Mouse (Mus musculus): ENCODE data around the gene Zfp62. TPM values are rescaled to one million over a fixed set of nuclear protein-coding genes. Genes with fewer than 3 reads are reported as not detected.

Gene Zfp62
- polyA plus RNA-seq, 1 experiment from 2014 or later, result 33.9 TPM

DNA sequence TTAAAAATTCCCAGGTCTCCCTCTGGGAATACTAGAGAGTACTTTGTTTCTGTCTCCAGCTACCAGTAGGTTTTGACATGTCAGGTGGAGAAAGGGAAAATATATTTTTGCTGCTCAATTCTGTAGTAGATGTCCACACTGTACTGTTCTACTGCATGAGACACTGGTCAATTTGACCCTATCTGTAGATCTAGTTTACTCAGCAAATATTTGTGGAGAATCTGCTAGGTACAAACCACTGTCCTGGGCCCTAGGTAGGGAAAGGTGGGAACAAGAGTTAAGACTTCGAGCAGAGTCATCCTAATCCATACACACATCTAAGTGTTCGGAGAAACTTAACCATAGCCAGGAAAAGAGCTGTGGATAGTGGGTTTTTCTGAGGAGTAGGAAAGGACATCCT, 16.2 kb downstream of the Zfp62 start:
- Histone ChIP-seq H3K36me3 (ENCODE audit: control insufficient read depth, insufficient read depth, low read length) (peaks cover 21% of the 10 kb centered on the region), H3K27ac (ENCODE audit: low read depth, low read length) (no peak overlapping the region), H3K9me3 (replicated peaks; ENCODE audit: control insufficient read depth, low read length) (no peaks in the 10 kb centered on the region), H3K4me3 (ENCODE audit: low read depth, low read length) (no peak overlapping the region), H3K9ac (ENCODE audit: low read depth, low read length) (no peak overlapping the region), H3K27me3 (ENCODE audit: control insufficient read depth, insufficient read depth, low read length) (no peaks in the 10 kb centered on the region), H3K4me1 (ENCODE audit: control insufficient read depth, insufficient read depth, low read length) (no peaks in the 10 kb centered on the region), H3K4me2 (no peak overlapping the region)
- ATAC-seq (replicated peaks; ENCODE audit: insufficient number of reproducible peaks, low FRiP score, low TSS enrichment), result no peak
- WGBS (ENCODE audit: insufficient replicate concordance), result 93% methylated on average over 2 of the region's 2 CpGs

- no peak overlapping the region for H3K4me2 ChIP-seq
These were observed 21.4 kb downstream of the Zfp62 start for GRCm38 (mm10) chr11:49224455-49224854.

GRCm38 (mm10) chr11:49232781-49233180, 29.7 kb downstream of the Zfp62 start:
- no peaks in the 10 kb centered on the region for H3K4me1 ChIP-seq (ENCODE audit: control insufficient read depth, insufficient read depth, low read length)
- no peaks in the 10 kb centered on the region for H3K36me3 ChIP-seq (ENCODE audit: control insufficient read depth, insufficient read depth, low read length)
- no peaks in the 10 kb centered on the region for H3K9me3 ChIP-seq (replicated peaks; ENCODE audit: control insufficient read depth, low read length)
- H3K27me3 ChIP-seq (ENCODE audit: control insufficient read depth, insufficient read depth, low read length), result no peaks in the 10 kb centered on the region
- ATAC-seq (replicated peaks; ENCODE audit: insufficient number of reproducible peaks, low FRiP score, low TSS enrichment), result no peak
- WGBS (ENCODE audit: insufficient replicate concordance), result 71% methylated on average over 3 of the region's 3 CpGs
- no peak overlapping the region for H3K4me2 ChIP-seq
- no peak overlapping the region for H3K4me3 ChIP-seq (ENCODE audit: low read depth, low read length)
- H3K27ac ChIP-seq (ENCODE audit: low read depth, low read length), result no peak overlapping the region
- no peak overlapping the region for H3K9ac ChIP-seq (ENCODE audit: low read depth, low read length)

More at GRCm38 (mm10) chr11:49224455-49224854, 21.4 kb downstream of the Zfp62 start:
- H3K4me3 ChIP-seq (ENCODE audit: low read depth, low read length), result no peak overlapping the region
- no peaks in the 10 kb centered on the region for H3K4me1 ChIP-seq (ENCODE audit: control insufficient read depth, insufficient read depth, low read length)
- no peaks in the 10 kb centered on the region for H3K36me3 ChIP-seq (ENCODE audit: control insufficient read depth, insufficient read depth, low read length)
- no peaks in the 10 kb centered on the region for H3K27me3 ChIP-seq (ENCODE audit: control insufficient read depth, insufficient read depth, low read length)
- WGBS (ENCODE audit: insufficient replicate concordance), result 70% methylated on average over 1 of the region's 1 CpGs
- H3K9me3 ChIP-seq (replicated peaks; ENCODE audit: control insufficient read depth, low read length), result no peaks in the 10 kb centered on the region
- no peak overlapping the region for H3K9ac ChIP-seq (ENCODE audit: low read depth, low read length)
- no peak overlapping the region for H3K27ac ChIP-seq (ENCODE audit: low read depth, low read length)
- ATAC-seq (replicated peaks; ENCODE audit: insufficient number of reproducible peaks, low FRiP score, low TSS enrichment), result no peak

DNA sequence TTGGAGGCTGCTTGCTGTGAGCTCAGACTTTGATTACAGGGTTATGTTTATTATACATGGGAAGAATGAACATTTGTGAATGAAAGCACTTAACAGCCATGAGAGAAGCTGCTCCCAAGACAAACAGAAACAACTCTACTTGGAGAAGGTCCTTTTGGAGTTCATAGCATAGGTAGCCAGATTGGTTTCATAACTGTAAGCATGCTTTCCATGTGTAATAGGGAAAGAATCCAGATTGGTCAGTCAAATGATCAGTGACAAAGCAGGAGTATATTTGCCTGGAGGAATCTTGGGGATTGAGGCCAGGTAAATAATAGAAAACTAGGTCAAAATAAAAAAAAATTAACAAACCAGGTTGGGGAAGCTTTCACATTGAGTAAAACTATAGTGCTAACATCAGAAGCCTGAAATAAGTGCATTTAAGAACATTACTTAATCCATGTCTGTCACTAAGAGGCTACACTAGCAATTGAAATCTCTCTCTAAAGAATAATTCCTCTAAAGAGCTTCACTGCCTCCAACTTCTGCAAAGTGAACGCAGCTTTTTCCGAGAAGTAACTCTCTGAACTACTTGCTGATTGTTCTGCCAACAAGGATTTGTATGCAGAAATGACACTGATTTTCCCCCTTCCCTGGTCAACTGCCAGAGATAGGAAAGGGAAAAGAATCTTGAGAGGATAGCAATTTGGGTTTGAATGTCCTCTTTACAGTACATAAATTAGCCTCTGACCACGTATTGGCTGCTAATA, 32.5 kb downstream of the Zfp62 start:
- Histone ChIP-seq H3K4me2 (no peak overlapping the region), H3K27ac (ENCODE audit: low read depth, low read length) (no peak overlapping the region), H3K36me3 (ENCODE audit: control insufficient read depth, insufficient read depth, low read length) (no peaks in the 10 kb centered on the region), H3K4me3 (ENCODE audit: low read depth, low read length) (no peak overlapping the region), H3K4me1 (ENCODE audit: control insufficient read depth, insufficient read depth, low read length) (no peaks in the 10 kb centered on the region), H3K9ac (ENCODE audit: low read depth, low read length) (no peak overlapping the region), H3K9me3 (replicated peaks; ENCODE audit: control insufficient read depth, low read length) (no peaks in the 10 kb centered on the region), H3K27me3 (ENCODE audit: control insufficient read depth, insufficient read depth, low read length) (no peaks in the 10 kb centered on the region)
- ATAC-seq (replicated peaks; ENCODE audit: insufficient number of reproducible peaks, low FRiP score, low TSS enrichment), result no peak
- WGBS (ENCODE audit: insufficient replicate concordance), result 65% methylated on average over 3 of the region's 3 CpGs

DNA sequence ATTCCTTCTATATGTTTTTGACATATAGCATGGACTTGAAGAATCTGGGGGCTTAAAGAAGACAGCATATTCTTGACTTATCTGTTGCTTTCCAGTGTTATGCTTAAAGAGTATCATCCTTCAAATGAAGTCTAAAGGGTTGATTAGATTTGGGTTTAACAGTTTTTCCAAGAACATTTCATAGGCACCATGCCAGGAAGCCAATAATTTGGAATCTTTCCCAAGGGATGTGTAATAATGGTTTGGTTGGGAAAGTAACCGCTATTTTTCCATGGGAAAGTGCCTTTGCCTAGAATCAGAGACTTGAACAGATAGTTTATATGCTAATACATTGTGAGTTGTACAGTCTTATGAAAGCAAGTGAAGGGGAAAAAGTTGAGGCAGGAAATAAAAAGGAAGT, 33.8 kb downstream of the Zfp62 start:
- H3K9me3 ChIP-seq (replicated peaks; ENCODE audit: control insufficient read depth, low read length), result no peaks in the 10 kb centered on the region
- WGBS (ENCODE audit: insufficient replicate concordance), result 78% methylated on average over 1 of the region's 1 CpGs
- no peak for ATAC-seq (replicated peaks; ENCODE audit: insufficient number of reproducible peaks, low FRiP score, low TSS enrichment)
- H3K27ac ChIP-seq (ENCODE audit: low read depth, low read length), result no peak overlapping the region
- H3K36me3 ChIP-seq (ENCODE audit: control insufficient read depth, insufficient read depth, low read length), result no peaks in the 10 kb centered on the region
- no peak overlapping the region for H3K9ac ChIP-seq (ENCODE audit: low read depth, low read length)
- H3K4me2 ChIP-seq, result no peak overlapping the region
- H3K27me3 ChIP-seq (ENCODE audit: control insufficient read depth, insufficient read depth, low read length), result no peaks in the 10 kb centered on the region
- H3K4me1 ChIP-seq (ENCODE audit: control insufficient read depth, insufficient read depth, low read length), result no peaks in the 10 kb centered on the region
- H3K4me3 ChIP-seq (ENCODE audit: low read depth, low read length), result no peak overlapping the region

DNA sequence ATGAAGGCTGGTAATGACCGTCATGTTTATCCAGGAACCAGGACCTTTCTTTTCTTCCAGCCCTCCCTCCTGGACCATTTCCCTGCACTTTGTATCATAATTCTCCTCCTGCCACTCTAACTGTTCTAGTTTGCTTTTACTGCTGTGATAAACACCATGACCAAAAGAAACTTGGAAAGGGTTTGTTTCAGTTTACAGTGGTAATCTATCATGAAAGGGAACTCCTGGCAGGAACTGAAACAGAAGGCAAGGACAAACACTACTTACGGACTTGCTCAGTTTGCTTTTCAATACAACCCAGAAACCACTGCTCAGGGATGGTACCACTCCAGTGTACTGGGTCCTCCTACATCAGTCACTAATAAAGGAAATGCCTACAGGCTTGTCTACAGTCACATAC, 34.4 kb downstream of the Zfp62 start:
- ATAC-seq (replicated peaks; ENCODE audit: insufficient number of reproducible peaks, low FRiP score, low TSS enrichment), result no peak
- H3K4me2 ChIP-seq, result no peak overlapping the region
- no peaks in the 10 kb centered on the region for H3K27me3 ChIP-seq (ENCODE audit: control insufficient read depth, insufficient read depth, low read length)
- H3K36me3 ChIP-seq (ENCODE audit: control insufficient read depth, insufficient read depth, low read length), result no peaks in the 10 kb centered on the region
- no peak overlapping the region for H3K9ac ChIP-seq (ENCODE audit: low read depth, low read length)
- no peak overlapping the region for H3K4me3 ChIP-seq (ENCODE audit: low read depth, low read length)
- no peaks in the 10 kb centered on the region for H3K4me1 ChIP-seq (ENCODE audit: control insufficient read depth, insufficient read depth, low read length)
- no peaks in the 10 kb centered on the region for H3K9me3 ChIP-seq (replicated peaks; ENCODE audit: control insufficient read depth, low read length)
- H3K27ac ChIP-seq (ENCODE audit: low read depth, low read length), result no peak overlapping the region
- 36% methylated on average over 2 of the region's 2 CpGs for WGBS (ENCODE audit: insufficient replicate concordance)

DNA sequence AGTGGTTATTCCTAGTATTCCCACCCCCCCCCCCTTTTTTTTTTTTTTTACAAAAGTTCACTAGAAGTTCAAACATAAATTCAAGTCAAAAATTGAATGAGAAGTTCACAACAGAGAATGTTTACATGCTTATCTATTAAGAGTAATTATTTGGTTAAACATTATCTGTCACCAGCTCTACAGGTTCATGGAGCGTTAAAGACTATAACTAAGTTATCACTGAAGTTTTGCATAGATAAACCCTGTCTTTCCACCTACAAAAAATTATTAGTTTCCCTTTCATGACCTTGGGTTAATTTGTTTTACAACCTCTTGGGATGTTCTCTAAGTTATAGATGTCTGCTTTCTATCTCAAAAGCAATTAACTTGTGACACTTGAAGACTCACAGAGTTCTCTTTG, 37.2 kb downstream of the Zfp62 start:
- no peak overlapping the region for H3K4me3 ChIP-seq (ENCODE audit: low read depth, low read length)
- H3K9ac ChIP-seq (ENCODE audit: low read depth, low read length), result no peak overlapping the region
- no peaks in the 10 kb centered on the region for H3K27me3 ChIP-seq (ENCODE audit: control insufficient read depth, insufficient read depth, low read length)
- no peak overlapping the region for H3K27ac ChIP-seq (ENCODE audit: low read depth, low read length)
- H3K9me3 ChIP-seq (replicated peaks; ENCODE audit: control insufficient read depth, low read length), result no peaks in the 10 kb centered on the region
- WGBS (ENCODE audit: insufficient replicate concordance), result 76% methylated on average over 1 of the region's 1 CpGs
- H3K4me1 ChIP-seq (ENCODE audit: control insufficient read depth, insufficient read depth, low read length), result peaks cover 8% of the 10 kb centered on the region
- no peak overlapping the region for H3K4me2 ChIP-seq
- no peak for ATAC-seq (replicated peaks; ENCODE audit: insufficient number of reproducible peaks, low FRiP score, low TSS enrichment)
- H3K36me3 ChIP-seq (ENCODE audit: control insufficient read depth, insufficient read depth, low read length), result no peaks in the 10 kb centered on the region

- Histone ChIP-seq H3K36me3 (ENCODE audit: control insufficient read depth, insufficient read depth, low read length) (no peaks in the 10 kb centered on the region), H3K27me3 (ENCODE audit: control insufficient read depth, insufficient read depth, low read length) (no peaks in the 10 kb centered on the region), H3K4me2 (no peak overlapping the region), H3K9ac (ENCODE audit: low read depth, low read length) (no peak overlapping the region), H3K4me1 (ENCODE audit: control insufficient read depth, insufficient read depth, low read length) (peaks cover 14% of the 10 kb centered on the region), H3K27ac (ENCODE audit: low read depth, low read length) (no peak overlapping the region), H3K4me3 (ENCODE audit: low read depth, low read length) (no peak overlapping the region), H3K9me3 (replicated peaks; ENCODE audit: control insufficient read depth, low read length) (no peaks in the 10 kb centered on the region)
- WGBS (ENCODE audit: insufficient replicate concordance), result 75% methylated on average over 4 of the region's 4 CpGs
- ATAC-seq (replicated peaks; ENCODE audit: insufficient number of reproducible peaks, low FRiP score, low TSS enrichment), result no peak
These were observed 37.8 kb downstream of the Zfp62 start for GRCm38 (mm10) chr11:49240874-49241273.

GRCm38 (mm10) chr11:49241471-49241870, 38.4 kb downstream of the Zfp62 start:
- H3K27ac ChIP-seq (ENCODE audit: low read depth, low read length), result no peak overlapping the region
- ATAC-seq (replicated peaks; ENCODE audit: insufficient number of reproducible peaks, low FRiP score, low TSS enrichment), result no peak
- peaks cover 17% of the 10 kb centered on the region for H3K4me1 ChIP-seq (ENCODE audit: control insufficient read depth, insufficient read depth, low read length)
- 17% methylated on average over 1 of the region's 1 CpGs for WGBS (ENCODE audit: insufficient replicate concordance)
- H3K27me3 ChIP-seq (ENCODE audit: control insufficient read depth, insufficient read depth, low read length), result no peaks in the 10 kb centered on the region
- H3K36me3 ChIP-seq (ENCODE audit: control insufficient read depth, insufficient read depth, low read length), result no peaks in the 10 kb centered on the region
- no peak overlapping the region for H3K4me3 ChIP-seq (ENCODE audit: low read depth, low read length)
- H3K9me3 ChIP-seq (replicated peaks; ENCODE audit: control insufficient read depth, low read length), result no peaks in the 10 kb centered on the region
- no peak overlapping the region for H3K9ac ChIP-seq (ENCODE audit: low read depth, low read length)
- H3K4me2 ChIP-seq, result no peak overlapping the region
